Mouse (Mus musculus) CD4-positive, CD25-positive, alpha-beta regulatory T cell (primary cell): ENCODE results near the gene Gm20838. TPM values are rescaled to one million over a fixed set of nuclear protein-coding genes. Genes with fewer than 3 reads are reported as not detected.

Source experiments
- polyA plus RNA-seq: library from polyadenylated mRNA; unstranded; fragments of 100-300 nt; shearing (Covaris generic); gene quantifications from one replicate; pipeline ENCODE4 v1.2.1, GENCODE M21; 2017

Gm20838 gene
- not detected for polyA plus RNA-seq

GRCm38 (mm10) chrY:33543064-33543463, at the start of gene Gm20838:
TSS of gene Gm20838 (minus strand) at chrY:33543164.

